Mouse (Mus musculus): ENCODE results near the gene Tekt4. TPM values are rescaled to one million over a fixed set of nuclear protein-coding genes. Genes with fewer than 3 reads are reported as not detected.

The Tekt4 gene
- total RNA-seq, 2 experiments from 2014 or later: not detected

DNA sequence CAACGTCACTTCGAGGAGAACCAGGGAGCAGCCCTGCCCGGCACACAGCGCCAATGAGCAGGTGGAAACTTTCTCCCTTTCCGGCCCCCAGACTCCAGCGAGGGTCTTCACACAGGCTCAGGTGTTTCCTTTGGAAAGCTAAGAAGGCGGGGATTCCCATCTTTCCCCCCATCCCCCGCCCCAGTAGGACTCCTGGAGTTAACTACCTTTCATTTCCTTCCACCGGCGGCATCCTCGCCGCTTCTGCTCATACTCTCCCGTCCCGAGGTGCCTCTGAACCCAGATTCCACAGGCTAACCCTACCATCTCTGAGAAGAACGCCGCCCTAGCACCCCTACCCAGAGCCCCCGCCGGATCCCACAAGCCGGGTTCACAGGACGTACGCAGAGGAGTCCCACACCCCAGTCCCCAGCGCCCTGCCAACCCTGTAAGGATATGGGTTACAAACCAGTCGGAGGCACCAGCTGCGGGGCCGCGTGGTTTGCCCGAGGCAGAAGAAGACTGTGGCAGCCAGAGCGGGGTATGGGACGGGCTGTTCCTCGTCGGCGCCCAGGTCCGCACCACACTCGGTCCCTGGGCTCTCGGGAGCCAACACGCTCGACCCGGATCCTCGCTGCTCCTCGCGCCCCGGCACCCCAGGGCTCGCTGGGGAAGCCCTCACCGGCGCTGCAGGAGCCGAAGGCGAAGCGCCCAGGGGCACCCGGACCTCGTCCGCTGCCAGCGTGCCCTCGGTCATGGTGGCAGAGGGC, 21.8 kb upstream of the Tekt4 start:
- ATAC-seq (replicated peaks; ENCODE audit: poor library complexity): no peak

- ATAC-seq (replicated peaks; ENCODE audit: poor library complexity): no peak
These were observed 21.2 kb upstream of the Tekt4 start for GRCm38 (mm10) chr17:25433223-25433616.

DNA sequence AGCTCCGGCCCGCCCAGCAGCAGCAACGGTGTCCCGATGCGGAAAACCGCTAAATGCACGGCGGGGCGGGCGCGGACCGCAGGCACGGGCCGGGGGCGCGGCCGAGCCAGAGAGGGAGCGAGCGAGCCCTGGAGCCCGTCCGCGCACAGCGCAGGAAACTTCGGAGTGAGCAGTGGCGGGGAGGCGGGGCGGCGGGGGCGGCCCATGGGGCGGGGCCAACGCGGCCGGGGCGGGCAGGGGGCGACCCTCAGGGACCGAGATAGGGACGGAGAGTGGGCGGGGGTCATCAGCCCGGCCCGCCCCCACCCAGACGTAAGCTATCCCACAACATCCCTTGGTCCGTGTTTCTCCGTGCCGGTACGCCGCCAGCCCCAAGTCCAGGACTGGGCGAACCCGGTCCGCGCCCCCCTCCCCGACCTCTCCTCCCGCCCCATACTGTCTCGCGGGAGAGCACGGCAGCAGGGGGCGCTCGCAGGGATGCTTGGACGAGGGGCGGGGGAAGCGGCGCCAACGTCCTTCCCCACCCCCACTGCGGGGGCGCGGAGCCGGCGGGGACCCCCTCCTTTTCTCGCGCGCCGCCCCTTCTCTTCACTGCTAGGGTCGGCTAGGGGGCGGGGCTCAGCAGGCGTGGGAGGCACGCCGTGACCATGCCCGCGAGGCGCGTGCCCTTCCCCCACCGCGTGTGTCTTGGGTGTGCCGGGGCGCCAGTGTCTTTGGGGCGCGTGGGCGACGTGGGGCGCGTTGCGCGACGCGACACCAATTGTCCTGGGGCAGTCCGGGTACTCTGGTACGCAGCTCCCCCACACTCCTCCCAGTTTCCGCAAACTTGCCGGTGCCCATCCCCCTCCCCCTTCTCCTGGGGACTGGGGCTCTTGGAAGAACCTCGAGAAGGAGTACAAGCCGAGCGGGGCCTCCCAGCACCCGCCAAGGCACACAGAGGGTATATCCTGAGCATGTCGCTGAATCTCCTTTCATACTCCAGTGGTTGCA, 20.5 kb upstream of the Tekt4 start, which contains the start of gene Cacna1h:
Cacna1h (minus strand) TSS at position 167 of the 990 bp plus-strand sequence.
- ATAC-seq (replicated peaks; ENCODE audit: poor library complexity): no peak

DNA sequence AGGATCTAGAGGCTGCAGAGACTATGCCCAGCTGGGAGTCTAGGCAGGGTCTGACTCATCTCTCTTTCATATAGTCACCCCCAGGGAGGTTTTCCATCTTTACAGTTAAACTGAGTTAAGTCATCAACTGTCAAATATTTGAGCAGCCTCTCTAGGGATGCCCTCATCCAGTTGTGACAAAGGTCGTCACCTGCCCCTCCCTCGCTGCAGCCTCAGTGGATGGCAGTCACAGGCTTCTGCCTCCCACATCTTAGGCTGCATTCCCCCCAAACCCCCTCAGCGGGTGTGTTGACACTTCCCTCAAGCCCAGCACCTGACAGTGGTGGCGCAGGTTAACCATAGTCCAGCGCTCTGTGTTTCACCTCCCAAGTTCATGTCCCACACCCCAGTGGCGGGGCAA, 13.0 kb upstream of the Tekt4 start:
- no peak for ATAC-seq (replicated peaks; ENCODE audit: poor library complexity)

- no peak for ATAC-seq (replicated peaks; ENCODE audit: poor library complexity)
These were observed 11.5 kb upstream of the Tekt4 start for GRCm38 (mm10) chr17:25442889-25443288.

- ATAC-seq (replicated peaks; ENCODE audit: poor library complexity): no peak
These were observed 9.3 kb upstream of the Tekt4 start for GRCm38 (mm10) chr17:25445074-25445473.

GRCm38 (mm10) chr17:25445841-25446240, 8.6 kb upstream of the Tekt4 start:
- no peak for ATAC-seq (replicated peaks; ENCODE audit: poor library complexity)

DNA sequence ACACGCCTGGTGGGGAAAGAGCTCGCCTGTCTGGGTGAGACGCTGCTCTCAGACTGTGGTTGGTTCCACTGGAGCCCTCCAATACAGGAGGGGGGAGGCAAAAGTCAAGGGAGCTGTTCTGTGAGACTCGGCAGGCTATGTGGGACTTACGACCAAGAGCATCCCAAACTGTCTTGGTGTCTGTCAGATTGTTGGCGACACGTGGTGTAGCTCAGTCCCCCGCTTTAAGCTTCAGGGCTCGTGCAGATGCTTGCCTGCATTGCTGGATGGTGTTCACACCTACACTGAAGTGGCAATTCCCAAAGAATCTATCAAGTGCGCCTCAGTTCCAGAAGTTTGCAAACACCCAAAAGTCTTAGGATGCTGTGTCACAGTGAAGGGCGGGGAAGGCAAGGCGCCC, 6.5 kb upstream of the Tekt4 start:
- ATAC-seq (replicated peaks; ENCODE audit: poor library complexity): no peak

DNA sequence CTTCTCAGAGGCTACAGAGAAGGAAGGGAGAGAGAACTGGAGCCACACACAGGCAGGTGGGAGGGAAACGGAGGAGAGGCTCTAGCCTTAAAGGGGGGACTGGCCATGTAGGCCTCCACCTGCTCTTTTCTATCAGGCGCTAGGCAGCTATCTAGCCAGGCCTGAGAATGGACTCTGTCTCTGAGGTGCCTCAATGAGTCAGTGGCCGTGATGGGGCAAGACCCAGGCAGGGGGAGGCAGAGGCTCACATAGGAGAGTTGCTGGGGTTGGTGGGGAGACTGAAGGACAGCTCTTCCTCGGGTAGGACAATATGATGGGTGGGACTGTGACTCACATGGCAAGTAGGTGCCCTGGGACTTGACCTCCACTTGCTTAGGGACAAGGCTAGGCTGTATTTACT, 4.1 kb upstream of the Tekt4 start:
- no peak for ATAC-seq (replicated peaks; ENCODE audit: poor library complexity)

GRCm38 (mm10) chr17:25452246-25452965, 2.0 kb upstream of the Tekt4 start:
- ATAC-seq (replicated peaks; ENCODE audit: poor library complexity): no peak

DNA sequence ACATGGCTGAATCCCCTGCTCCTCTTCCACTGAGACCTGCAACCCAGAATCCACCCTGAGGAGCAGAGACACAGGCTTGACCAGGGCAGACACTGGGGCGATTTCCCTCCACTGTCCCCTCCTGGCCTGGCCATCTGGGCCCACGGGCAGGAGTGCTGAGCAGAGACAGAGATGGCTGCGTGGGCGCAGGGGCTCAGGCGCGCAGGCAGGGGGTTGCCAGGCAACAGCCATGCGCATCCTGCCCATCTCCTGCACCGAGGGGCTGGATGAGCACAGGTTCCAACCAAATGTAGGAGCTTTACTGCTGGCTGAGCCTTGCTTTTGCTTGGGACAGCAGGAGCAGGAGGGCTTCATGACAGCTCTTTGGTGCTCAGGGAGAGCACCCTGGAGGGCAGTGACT, 2.1 kb downstream of the Tekt4 start:
- no peak for ATAC-seq (replicated peaks; ENCODE audit: poor library complexity)

DNA sequence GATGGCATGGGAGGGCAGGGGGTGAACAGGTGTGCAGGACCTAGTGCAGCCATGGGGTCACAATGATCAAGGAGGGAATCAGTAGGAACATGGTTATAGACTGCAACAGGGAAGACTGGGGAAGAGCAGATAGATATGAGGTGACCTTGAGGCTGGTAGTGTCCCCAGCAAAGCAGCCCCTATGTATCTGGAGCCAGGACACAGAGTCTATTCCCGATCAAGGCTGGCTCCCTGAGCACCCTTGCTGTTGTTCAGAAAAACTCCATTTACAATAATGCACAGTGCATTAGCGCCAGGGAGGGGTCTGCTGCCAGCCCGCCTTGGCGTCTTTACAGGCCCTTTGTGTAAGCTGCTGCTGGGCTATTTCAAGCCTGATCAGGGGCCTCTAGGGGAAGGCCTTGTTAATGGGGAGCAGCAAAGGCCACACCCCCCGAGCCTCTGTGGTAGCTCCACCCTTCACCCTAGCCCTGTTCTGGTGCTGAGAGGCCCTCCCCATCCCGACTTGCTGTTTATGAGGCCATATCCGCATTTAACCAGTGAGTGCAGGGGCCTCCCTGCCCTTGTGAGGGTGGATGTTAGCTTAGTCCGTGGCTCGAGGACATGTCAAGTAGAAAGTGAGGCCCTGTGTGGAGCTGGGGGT, 7.9 kb downstream of the Tekt4 start:
- no peak for ATAC-seq (replicated peaks; ENCODE audit: poor library complexity)

GRCm38 (mm10) chr17:25463326-25463945, 9.0 kb downstream of the Tekt4 start:
- no peak for ATAC-seq (replicated peaks; ENCODE audit: poor library complexity)

DNA sequence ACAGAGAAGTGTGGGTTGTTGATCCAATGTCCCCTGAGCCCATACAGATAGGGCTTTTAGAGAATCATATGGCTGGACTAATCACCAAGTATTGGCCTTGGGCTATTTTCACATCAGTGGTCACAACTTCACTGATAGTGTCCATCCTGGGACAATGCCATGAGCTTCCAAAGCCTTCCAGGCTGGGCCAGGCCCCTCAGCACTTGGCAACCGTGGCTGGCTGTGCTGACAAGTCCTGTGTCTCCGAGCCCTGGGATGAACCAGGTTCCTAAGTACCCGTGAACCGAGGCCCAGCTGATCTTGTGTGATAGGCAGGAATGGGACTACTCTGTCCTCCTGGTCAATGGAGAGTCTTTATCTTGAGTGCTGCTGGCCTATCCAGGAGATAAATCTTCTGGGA, 9.7 kb downstream of the Tekt4 start:
- no peak for ATAC-seq (replicated peaks; ENCODE audit: poor library complexity)

DNA sequence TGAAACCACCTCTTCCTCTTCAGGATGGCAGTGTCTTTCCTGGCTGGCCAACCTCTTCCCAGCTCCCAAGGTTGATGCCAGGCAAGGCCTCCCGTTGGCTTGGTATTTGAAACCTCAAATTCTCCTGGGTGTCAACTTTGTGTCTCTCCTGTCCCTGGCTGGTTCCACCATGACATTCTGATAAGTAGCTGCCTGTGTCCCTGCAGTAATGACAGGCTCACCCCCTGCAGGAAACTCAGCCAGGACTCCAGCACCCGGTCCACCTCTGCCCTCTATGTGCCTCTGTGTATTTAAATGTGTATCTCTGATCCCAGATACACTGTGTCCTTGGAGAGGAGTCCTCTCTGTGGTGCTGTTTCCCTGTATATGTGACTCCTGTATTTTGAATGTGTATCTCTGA, 11.8 kb downstream of the Tekt4 start:
- no peak for ATAC-seq (replicated peaks; ENCODE audit: poor library complexity)

DNA sequence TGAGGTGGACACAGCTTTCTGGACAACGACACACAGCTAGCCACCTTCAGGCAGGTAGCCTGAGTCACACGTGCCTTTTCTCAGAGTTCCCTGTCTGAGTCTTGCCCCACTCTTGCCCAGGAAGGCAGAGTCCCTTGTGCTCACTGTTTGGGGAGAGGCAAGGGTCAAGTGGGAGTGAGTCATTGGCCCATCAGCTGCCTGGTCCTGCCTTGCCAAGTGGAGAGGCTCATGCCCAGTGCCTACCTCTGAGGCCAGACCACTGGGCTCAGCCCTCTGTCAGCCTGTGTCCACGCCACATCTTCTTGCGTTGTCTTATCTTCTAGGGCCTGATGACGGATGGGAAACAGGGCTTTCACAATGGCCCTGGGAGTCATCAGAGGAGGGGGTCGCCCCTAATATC, 13.4 kb downstream of the Tekt4 start:
- no peak for ATAC-seq (replicated peaks; ENCODE audit: poor library complexity)

GRCm38 (mm10) chr17:25468301-25468700, 13.9 kb downstream of the Tekt4 start:
- no peak for ATAC-seq (replicated peaks; ENCODE audit: poor library complexity)

- 0 out of 2 replicates have a peak, but pooled peaks have one; percentile 41 for ATAC-seq (replicated peaks; ENCODE audit: poor library complexity)
These were observed 15.4 kb downstream of the Tekt4 start for GRCm38 (mm10) chr17:25469798-25470197.

GRCm38 (mm10) chr17:25471418-25471817, 17.0 kb downstream of the Tekt4 start:
- no peak for ATAC-seq (replicated peaks; ENCODE audit: poor library complexity)

DNA sequence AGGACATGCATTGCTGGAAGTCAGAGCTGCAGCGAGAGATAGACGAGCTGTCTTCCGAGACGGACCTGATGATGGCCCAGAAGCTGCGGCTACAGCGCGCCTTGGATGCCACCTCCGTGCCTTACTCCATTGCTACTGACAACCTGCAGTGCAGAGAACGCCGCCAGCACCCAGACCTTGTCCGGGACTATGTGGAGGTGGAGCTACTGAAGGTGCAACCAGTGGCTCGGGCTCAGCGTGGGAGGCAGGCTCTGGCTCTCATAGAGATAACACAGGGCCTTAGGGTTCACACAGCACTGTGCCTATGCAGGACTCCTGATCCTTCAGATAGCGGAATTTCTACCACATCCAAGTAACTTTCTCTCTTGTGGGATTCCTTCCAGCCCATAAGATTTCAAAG, 17.6 kb downstream of the Tekt4 start:
- ATAC-seq (replicated peaks; ENCODE audit: poor library complexity): no peak

Measured in megakaryocyte progenitor cell, adult 5-6 weeks (primary cell).